Mouse (Mus musculus) heart, adult 18-20 months (tissue): ENCODE measurements around the gene Brsk1. TPM values are rescaled to one million over a fixed set of nuclear protein-coding genes. Genes with fewer than 3 reads are reported as not detected.

Experiments used
- DNase-seq, 2 experiments: peaks; one replicate each; pipeline ENCODE4 v3.0.0; 2021 to 2022; ENCODE audit warnings: mixed read lengths in 1 of 2
- long read RNA-seq, 2 experiments: library from polyadenylated mRNA; stranded (forward); transcript quantifications; one replicate each; pipeline ENCODE4 v2.0.0; 2021
- total RNA-seq, 2 experiments: library from RNA; stranded (reverse); gene quantifications; 2 replicates each; pipeline ENCODE4 v1.2.3; 2021

Brsk1 gene
- total RNA-seq, result 1 to 10 TPM; 1.1 to 1.2 TPM
- long read RNA-seq, experiment 1, partial matches to known transcripts, result 0 of 1 reads
- long read RNA-seq, experiment 1, other reads (novel, unspliced or antisense), result 1 of 1 reads
- long read RNA-seq, experiment 2, partial matches to known transcripts, result 0 of 1 reads
- long read RNA-seq, experiment 2, other reads (novel, unspliced or antisense), result 1 of 1 reads

GRCm38 (mm10) chr7:4690387-4690786 is at the start of gene Brsk1:
Gene Brsk1 (plus strand): TSS chr7:4690604.
- DNase-seq, result peak; percentile 43 to 51

GRCm38 (mm10) chr7:4641155-4641554 is 49.2 kb upstream of the Brsk1 start:
- DNase-seq, result no peak

GRCm38 (mm10) chr7:4641956-4642355 is 48.4 kb upstream of the Brsk1 start:
- DNase-seq, result no peak

GRCm38 (mm10) chr7:4643225-4643624 is 47.2 kb upstream of the Brsk1 start:
- DNase-seq, result no peak

- DNase-seq, result no peak
Observed at GRCm38 (mm10) chr7:4646806-4647205, 43.6 kb upstream of the Brsk1 start.

- DNase-seq, result peak; percentile 54 to 68
Observed at GRCm38 (mm10) chr7:4647291-4647690, 43.1 kb upstream of the Brsk1 start.

- DNase-seq, result no peak
Observed at GRCm38 (mm10) chr7:4647992-4648391, 42.4 kb upstream of the Brsk1 start.

GRCm38 (mm10) chr7:4651581-4651980 is 38.8 kb upstream of the Brsk1 start:
- no peak for DNase-seq

GRCm38 (mm10) chr7:4652726-4653125 is 37.7 kb upstream of the Brsk1 start:
- DNase-seq, result no peak

- DNase-seq, result no peak
Observed at GRCm38 (mm10) chr7:4653351-4653750, 37.1 kb upstream of the Brsk1 start.

- DNase-seq, result peak in 1 of 2 experiments; percentile 71
Observed at GRCm38 (mm10) chr7:4653780-4654179, 36.6 kb upstream of the Brsk1 start.

GRCm38 (mm10) chr7:4654221-4654620 is 36.2 kb upstream of the Brsk1 start:
- no peak for DNase-seq

GRCm38 (mm10) chr7:4655393-4655792 is 35.0 kb upstream of the Brsk1 start:
- DNase-seq, result no peak

GRCm38 (mm10) chr7:4655916-4656315 is 34.5 kb upstream of the Brsk1 start:
- no peak for DNase-seq

- no peak for DNase-seq
Observed at GRCm38 (mm10) chr7:4656818-4657217, 33.6 kb upstream of the Brsk1 start.

- peak in 1 of 2 experiments; percentile 37 for DNase-seq
Observed at GRCm38 (mm10) chr7:4657521-4658127, 32.8 kb upstream of the Brsk1 start.

- DNase-seq, result peak in 1 of 2 experiments; percentile 36
Observed at GRCm38 (mm10) chr7:4658128-4658907, 32.1 kb upstream of the Brsk1 start.

- DNase-seq, result peak; percentile 96 to 99
Observed at GRCm38 (mm10) chr7:4658912-4659551, 31.4 kb upstream of the Brsk1 start, which contains the start of gene Ppp6r1. Gene Ppp6r1 (minus strand): TSS chr7:4659019.

- DNase-seq, result no peak
Observed at GRCm38 (mm10) chr7:4659911-4660443, 30.4 kb upstream of the Brsk1 start.

GRCm38 (mm10) chr7:4663179-4663578 is 27.2 kb upstream of the Brsk1 start:
- DNase-seq, result no peak

GRCm38 (mm10) chr7:4663742-4664141 is 26.7 kb upstream of the Brsk1 start:
- no peak for DNase-seq

- DNase-seq, result no peak
Observed at GRCm38 (mm10) chr7:4666871-4667270, 23.5 kb upstream of the Brsk1 start.
